Mouse (Mus musculus) heart, adult 11 months (tissue): ENCODE measurements around the gene Igsf9b.
A peak's percentile ranks its signal among the peaks of the same experiment; 100 is the strongest.

ENCODE experiments used
- DNase-seq: peaks from one replicate; pipeline ENCODE4 v3.0.0; 2022

Gene Igsf9b

DNA sequence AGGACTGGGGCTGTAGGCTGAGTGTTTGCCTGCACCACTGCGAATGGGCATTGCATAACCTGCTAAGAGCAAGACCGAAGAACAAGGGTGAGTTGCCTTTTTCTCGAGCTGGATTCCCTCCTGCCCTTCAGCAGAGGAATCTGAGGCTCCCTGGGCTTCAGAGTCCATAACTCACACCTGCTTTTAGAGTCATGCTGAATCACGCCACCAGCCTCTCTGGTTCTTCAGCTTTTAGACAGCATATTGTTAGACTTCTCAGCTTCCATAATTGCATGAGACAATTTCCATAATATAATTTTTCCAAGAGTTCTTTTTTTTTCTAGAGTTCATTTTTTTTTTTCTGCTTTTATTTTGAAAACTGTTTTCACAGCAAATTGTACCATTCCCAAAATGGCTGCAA, 4.6 kb upstream of the Igsf9b start:
- DNase-seq, result no peak

DNA sequence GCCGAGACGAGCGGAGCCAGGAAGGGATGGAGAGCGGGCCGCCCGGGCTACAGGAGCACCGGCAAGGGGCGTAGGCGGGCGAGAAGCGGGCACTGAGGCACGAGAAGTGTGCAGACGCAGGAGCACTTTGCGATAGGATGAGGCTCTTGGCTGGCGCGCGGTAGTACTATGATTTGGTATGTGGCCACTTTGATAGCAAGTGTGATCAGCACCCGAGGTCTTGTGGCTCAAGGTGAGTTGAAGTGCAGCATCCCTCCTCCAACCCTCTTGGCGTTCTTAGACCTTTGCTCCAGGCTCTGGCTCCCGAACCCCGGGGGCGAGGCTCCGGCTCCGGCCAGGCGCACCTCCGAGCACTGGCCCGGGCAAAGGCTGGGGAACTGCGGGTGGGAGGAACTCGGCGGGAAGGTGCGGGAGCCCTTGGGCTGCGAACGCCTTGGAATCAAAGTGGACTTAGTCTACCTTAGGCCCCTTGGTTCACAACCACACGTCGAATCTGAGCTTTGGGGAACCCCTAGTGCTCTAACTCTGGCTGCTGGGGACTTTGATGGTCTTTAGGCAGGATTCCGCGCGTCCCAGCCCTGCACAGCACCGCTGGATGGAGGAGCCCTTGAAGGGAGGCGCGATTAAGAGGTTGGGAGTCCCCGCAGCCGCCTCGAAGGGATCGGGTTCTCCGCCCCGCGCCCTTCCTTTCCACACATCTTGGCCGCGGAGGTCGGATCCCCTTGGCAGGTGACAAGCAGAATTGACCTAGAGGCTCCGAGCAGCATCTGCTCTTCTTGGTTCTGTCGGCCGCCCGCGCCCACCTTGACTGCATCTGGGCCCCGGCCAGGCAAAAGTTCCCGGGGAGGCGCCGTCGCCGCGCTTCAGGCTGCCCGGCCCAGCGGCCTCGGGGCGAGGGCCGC, 533 bp downstream of the Igsf9b start:
- DNase-seq, result no peak

DNA sequence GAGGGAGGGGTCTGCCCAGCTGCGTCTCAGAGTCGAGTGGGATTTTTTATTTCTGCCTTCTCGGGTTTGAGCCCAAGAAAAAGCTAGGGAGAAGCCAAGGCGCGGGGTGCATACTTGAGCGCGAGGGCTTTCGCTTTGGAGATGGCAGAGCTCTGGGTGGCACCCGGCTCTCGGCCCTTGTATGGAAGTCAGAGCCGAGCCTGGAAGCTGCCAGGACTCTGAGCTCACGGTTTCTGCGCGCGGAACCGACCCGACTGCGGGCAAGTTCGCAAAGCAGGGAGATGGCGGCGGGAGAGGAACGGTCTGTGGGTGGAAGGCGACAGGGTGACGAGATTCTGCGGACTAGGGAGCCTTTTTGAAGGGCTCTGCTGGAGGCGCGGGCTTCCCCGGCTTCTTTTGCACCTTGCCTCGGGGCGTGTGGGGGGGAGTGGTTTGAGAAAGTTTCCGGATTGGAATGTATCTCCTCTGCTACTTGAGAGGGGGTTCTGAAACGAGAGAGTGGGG, 1.2 kb downstream of the Igsf9b start:
- no peak for DNase-seq

DNA sequence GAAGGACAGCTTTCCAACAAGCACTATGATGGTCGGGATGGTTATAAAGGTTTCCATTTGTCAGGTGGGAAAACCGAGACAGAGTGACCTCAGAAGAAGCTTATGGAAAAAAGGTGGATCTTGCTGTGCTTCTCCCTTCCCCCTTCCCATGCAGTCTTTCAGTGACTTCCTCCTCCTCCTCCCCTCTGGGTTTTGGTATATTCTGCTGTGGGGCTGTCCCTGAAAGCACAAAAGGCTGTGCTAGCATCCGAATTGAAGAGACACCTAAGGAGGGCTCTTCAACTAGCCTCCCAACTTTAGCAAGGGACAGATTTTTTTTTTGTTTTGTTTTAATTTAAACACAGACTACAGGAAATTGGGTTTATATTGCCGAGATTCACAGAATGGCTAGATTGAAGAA, 1.7 kb downstream of the Igsf9b start:
- no peak for DNase-seq

DNA sequence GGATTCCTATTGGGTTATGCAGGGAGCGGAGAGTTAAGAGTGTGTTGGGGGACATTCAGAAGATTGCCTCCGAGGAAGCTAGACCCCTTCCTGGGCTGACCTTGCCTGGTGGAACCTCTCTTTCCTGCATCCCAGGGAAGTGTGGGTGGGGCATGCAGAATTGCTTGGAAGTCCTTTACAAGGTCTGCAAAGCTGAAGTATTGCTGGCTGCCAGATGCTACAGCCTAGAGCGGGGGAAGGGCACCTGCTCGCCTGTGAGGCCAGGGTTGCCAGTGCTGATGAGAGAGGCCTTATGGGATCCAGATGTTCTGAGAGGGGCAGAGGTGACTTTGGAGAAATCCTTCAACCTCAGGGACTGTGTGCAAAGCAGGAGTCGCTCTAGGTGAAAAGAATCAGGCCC, 2.5 kb downstream of the Igsf9b start:
- no peak for DNase-seq

DNA sequence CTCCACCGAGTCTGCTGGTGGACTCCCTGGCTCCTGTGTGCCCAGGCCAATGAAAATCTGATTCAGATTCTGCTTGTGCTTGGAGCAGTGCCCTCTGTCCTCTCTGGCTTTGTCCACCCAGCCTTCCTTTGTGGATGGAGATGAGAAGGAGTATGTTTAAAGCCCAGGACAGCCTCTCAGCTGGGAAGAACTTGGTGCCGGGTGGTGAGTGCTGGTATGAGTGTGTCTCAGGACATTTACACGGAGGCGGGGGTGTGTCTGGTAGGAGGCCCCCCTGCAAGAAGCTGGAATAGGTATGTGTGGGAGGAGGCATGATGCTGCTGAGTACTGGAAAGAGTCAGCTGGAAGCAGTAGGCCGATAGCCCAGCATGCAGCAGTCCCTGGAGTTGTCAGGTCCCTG, 3.3 kb downstream of the Igsf9b start:
- no peak for DNase-seq

DNA sequence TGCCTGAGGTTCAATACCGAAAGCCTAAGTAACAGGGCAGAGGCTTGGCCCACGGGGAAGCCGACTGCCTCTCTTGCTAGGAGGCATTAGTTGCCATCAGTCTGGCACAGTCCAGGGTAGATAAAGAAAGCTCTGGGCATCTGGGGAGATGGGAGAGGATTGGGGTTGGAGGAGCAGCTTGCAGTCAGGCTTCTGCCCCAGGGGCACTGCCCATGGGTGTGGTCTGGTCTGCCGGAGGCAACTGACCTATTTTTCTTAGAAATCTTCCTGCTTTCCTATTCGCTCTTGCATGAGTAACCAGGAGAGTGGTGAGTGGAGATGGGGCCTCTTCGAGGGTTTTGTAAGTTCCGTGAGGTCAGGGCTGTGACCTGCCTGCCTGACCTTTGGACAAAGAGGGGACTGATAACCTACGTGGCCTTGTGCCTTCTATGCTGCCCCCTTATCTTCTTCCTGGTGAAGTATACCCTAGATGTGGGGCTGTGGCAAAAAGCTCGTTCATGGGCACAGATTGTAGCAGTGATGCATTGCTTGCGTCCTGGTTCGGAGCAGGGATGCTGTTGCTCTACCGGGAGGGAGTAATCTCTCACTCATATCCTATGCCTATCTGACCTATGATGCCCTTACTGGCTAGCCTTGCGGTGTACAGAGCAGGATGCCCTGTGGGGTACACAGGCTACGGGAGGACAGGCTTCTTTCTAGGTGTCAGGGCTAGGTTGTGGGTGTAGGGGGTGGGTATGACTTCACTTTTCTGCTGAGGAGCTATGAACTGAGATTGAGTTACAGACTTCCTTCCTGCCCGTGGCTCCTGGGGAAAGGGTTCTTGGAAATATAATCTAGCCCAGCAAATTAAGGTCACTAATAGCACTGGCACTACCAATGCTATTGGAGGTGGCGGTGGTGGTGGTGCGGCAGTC, 4.8 kb downstream of the Igsf9b start:
- peak; percentile 78 for DNase-seq

DNA sequence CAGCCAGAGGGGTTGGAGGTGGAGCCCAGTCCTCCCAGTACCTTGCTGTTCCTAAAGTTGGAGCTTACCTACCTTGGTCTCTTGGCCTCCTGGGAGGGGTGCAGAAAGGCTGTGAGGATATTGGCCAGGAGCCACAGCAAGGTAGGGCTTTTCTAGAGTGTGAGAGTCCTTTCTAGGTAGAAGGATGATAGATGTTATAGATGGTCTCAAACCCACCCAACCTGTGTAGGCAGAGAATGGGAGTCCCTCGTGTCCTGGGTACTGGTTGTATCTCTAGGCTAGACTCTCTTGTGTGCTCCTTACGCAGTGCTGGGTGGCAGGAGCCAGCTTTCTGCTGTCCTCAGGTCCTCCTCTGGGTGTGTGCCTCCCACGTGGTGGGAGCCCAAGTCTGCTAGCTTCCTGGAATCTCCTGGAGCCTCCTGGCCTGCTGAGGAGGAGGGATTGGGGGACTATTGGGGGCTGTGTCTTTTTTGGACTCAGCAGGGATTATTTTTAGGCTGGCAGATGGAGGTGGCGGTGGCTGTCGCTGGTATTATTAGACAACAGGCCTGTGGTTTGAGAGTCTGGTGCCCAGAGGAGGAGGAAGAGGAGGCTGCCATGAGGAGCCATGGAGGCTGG, 5.6 kb downstream of the Igsf9b start:
- peak; percentile 90 for DNase-seq

DNA sequence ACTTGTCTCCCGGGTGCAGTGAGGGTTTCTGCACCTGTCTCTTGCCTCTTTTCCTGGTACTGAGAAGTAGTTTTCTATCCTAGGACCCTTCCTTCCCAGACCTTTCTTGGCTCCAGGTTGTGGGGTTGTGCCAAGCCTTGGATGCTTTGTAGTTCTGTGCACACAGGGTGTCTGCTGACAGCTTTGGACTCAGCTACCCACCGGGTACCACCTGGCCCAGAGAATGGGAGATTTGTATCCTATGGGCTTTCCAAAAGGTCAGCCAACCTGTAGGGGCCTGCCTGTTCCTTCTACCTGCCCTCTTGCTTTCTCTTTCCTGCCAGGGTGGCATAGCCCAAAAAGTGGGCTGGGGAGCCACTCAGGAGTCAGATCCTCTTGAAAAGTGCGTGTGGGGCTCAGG, 6.5 kb downstream of the Igsf9b start:
- DNase-seq, result peak; percentile 79

DNA sequence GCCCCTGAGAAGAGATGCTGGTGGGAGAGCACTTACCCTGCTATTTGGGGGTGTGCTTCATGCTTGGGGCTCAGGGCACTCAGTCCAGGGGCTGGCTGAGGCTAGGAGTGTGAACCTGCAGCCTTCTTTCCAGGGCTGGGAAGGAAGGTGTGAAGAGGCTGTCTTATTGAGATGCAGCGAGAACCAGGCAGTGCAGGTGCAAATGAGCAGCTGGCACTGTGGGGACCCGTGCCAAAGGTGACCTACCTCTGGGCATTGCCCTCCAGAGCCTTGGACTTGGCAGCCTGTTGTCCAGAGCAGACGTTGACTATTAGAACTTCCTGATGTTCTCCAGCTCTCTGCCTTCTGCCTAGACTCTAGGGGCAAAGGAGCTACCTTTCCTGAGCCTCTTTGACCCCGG, 7.6 kb downstream of the Igsf9b start:
- DNase-seq, result no peak

DNA sequence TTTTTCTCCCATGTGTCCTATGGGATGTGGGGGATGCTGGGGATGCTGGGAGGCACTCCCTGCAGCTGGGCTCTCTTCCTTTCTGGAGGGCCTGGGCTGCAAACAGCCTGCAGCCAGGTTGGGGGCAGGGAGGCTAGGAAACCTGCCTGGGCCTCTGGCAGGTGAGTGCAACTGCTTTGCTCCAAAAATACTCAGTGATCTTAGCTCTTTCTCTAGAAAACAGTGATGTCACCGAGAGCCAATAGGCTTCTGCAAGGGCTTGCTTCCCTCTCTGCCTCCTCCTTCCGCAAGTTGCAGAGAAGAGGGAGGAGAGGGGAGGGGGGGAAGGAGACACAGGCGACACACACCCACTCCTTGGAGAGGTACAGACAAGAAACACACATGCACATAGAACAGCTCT, 8.3 kb downstream of the Igsf9b start:
- no peak for DNase-seq

DNA sequence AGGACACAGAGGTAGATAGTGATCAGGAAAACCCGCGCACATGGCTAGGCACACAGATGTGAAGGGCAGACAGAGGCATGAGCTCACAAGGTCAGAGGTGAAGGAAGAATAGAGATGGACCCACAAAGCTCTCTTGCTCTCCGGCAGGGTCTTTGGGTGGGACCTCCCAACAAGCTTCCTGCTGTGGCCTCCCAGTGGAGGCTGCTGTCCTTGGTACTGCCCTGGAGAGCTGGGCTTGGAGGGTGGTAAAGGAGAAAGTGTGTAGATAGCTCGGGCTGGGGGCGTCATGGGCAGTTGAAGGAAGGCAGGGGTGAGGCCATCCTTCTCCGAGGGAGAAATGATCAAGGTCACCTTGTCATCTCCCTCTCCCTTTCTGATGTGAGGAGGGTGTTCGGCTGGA, 9.0 kb downstream of the Igsf9b start:
- no peak for DNase-seq

DNA sequence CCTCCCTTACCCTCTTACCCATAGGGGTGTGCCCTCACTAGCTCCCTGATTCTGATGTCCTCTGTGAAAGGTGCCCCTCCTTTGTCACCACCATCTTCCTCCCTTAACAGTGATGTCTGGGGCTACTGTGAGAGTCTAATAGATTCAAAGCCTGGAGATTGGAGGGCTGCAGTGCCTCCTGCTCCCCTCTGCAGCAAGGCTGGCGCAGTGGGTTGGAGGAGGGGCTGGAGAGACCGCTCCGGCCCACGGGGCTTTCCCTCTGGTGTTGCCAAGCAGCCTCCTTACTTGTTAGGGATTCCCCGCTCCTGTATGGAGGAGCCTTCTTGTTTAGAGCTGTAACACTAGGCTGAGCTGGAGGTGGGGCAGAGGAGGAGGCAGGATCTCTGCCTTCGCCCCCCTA, 9.6 kb downstream of the Igsf9b start:
- DNase-seq, result no peak

DNA sequence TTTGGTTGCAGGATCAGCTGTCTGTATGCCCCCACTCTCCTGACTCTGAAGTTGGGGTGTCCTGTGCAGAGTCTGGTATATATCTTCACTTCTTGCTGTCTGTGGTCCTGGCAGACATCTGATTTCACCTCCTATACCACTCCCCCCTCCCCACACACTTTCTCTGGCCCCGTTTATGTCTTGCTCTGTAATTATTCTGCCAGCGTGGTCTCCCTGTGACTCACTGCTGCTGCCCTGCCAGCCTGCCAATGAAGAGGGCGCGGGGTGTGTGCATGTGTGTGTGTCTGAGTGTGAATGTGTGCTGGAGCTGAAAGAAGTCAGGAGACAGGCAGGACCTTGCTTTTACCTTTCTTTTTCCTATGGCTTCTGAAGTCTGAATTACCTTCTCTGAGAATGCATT, 11.0 kb downstream of the Igsf9b start:
- no peak for DNase-seq

DNA sequence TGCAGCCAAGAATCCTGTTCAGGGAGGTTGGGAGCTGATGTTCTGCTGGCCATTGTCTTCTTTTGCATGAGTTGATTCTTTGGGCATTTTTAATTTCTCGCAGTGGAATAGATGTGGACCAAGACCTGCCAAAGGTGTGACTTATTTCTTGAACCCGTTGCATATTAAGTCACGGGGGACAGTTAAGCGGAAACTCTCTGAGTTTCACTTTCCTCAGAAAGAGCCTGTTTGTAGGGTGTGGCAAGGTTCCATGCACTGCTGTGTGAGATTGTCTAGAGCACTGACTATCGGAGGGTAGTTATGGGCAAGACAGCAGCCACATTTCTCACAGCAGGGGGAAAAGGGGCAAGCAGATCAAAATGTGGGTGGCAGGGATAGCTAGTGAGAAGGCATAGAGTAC, 14.4 kb downstream of the Igsf9b start:
- no peak for DNase-seq

DNA sequence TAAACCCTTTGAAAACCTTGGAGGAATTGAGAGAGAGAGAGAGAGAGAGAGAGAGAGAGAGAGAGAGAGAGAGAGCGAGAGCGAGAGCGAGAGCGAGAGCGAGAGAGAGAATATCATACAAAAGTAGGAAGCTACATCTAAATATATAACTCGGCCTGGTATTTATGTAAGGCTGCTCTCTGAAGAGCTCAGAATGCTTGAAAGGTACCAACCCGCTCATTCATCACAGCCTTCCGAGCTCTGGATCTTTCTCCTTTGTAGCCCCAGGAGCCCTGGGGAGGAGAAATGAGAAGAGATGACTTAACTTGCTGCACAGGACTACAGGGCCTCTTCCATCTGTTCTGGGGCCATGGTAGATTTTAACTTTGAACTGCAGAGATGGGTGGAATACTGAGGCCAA, 22.3 kb downstream of the Igsf9b start:
- no peak for DNase-seq

DNA sequence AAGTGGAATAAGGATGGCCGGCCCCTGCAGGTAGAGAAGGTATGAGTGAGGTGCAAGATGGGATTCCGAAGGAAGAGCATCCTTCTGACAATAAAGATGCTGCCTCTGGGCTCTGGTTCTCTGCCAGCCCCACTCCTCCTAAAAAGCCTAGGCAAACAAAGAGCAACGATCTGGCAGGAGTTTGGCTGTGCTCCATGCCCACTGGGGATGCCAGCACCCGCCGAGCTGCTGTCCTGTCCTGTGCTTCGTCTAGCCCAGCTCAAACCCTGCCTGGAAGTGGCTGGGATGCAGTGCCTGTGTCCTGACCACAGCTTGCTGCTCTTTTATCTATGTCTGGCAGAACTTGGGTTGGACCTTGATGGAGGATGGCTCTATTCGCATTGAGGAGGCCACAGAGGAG, 23.3 kb downstream of the Igsf9b start:
- DNase-seq, result no peak

DNA sequence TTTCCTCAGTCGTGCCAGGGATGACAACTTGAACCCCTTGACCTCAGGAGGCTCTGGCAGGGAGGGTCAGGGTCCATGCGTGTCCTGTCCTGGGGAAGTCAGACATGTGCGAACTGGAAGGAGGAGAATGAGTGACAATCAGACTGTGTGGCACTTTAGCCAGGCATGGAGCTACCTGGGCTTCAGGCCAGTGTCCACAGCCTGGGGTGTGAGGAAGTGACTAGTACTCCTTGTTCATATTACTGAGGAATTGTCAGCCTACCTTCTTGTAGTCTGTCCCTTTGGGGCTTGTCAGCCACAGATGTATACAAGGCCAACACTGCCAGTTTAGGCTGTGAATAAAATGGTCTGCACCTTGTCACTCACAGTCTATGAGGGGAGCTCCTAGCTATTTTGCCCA, 24.4 kb downstream of the Igsf9b start:
- no peak for DNase-seq

DNA sequence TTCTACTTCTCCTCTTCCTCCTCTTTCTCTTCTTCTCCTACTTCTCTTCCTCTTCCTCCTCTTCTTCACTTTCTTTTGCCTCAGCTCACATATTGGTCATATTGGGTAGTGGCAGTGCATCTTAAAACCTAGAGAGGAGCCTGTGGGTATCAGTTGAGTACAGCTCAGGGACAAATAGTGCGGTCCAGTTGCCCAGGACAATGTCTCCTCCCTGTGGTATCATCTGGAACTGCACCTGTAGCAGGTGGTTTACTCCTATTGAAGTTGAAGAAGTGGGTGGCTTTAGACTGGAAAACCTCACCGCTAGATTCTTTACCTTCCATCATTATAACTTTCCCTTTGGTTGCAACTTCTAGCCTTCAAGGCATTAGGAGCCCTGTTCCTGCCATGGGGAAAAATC, 26.9 kb downstream of the Igsf9b start:
- peak; percentile 93 for DNase-seq

DNA sequence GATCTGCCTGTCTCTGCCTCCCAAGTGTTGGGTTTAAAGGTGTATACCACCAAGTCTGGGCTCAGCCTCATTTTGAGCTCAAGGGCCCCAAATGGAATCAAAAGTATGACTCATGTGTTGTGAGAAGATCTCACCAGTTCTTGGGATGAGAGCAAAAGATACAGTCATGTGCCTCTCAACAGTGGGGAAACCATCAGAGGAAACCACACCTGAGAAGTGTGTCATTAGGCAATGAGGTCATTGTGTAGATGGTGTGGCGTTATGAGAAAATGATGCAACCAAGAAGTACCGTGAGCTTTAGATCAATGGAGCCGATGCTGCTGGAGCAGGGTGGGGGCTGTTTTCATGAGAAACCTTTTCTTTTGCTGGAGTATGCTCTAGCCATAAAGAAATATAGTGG, 28.6 kb downstream of the Igsf9b start:
- no peak for DNase-seq

DNA sequence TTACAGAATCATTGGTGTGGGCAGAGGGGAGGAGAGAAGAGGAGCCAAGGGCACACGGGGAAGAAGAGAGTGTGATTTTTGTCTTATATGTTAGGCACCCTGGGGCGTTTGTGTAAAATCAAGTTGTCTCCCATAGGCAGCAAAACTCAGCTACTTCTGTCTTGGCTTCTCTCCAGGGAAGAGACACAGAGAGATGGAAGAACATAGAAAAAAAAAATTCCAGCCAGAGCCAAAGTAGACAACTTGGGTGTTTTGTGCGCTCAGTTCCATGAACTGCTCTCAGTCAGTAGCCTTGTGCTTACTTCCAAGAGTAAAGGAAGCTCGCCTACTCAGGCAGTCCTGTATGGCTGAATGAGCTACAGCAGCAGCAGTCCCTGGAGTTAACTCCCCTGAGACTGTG, 31.4 kb downstream of the Igsf9b start:
- DNase-seq, result no peak

DNA sequence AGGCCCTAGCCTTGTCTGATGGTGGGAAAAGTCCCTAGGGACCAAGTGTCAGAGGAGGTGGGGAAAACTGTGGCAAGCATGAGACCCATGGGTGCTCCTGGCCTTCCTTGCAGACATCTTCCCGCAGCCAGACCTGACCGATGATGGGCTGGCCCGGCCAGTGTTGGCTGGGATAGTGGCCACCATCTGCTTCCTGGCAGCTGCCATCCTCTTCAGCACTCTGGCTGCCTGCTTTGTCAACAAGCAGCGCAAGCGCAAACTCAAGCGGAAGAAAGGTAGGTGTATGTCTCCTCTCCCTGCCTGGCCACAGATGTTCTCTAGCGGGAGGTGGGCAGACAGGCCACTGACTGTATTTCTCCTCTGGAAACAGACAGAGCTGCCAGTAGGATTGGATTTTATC, 32.5 kb downstream of the Igsf9b start:
- no peak for DNase-seq

DNA sequence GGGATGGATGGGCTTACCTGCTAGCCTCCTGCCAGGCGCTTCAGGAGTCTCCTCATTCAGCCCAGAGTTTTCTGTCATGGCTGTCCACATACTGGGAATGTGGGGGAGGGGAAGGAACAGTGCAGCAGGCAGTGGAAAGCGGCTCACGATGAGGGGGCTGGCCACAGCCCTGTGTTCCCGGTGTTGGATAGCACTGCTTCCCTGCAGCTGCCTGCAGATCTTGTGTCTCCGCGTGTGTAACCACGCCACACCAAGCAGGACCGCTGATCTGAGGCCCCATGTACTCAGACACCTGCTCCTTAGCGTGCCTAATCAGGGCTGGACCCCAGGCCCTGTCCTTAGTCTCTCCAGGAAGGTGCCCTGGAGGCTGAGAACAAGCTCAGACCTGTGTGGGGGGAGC, 35.9 kb downstream of the Igsf9b start:
- DNase-seq, result no peak
